Mouse (Mus musculus) forelimb bud, embryonic 11.5 days (tissue): Measurements from ENCODE around the gene Tiparp.

ENCODE experiments used
- DNase-seq: peaks from one replicate; pipeline ENCODE4 v3.0.0-alpha.2; 2012; ENCODE audit warnings: low read depth, low spot score

Gene Tiparp

GRCm38 (mm10) chr3:65584329-65584728 is 56.1 kb downstream of the Tiparp start:
- DNase-seq: no peak

DNA sequence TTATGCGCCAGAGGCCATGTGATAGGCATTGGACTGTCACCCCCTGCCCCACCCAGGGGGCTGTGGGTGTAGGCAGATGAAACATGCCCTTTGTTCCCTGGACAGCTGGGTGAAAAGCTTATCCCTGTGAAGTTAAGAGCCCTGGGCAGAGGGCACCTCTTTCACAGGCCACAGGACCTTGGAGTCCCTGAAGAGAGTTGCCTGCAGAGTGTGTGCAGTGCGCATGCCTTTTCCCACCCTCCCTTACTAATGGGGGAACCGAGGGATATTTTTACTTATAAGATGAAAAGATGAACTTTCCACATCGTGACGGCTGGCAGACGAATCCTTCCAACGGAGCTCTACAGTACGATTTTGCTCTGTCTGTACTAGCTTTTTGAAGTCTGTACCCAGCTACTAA is 57.1 kb downstream of the Tiparp start:
- no peak for DNase-seq

DNA sequence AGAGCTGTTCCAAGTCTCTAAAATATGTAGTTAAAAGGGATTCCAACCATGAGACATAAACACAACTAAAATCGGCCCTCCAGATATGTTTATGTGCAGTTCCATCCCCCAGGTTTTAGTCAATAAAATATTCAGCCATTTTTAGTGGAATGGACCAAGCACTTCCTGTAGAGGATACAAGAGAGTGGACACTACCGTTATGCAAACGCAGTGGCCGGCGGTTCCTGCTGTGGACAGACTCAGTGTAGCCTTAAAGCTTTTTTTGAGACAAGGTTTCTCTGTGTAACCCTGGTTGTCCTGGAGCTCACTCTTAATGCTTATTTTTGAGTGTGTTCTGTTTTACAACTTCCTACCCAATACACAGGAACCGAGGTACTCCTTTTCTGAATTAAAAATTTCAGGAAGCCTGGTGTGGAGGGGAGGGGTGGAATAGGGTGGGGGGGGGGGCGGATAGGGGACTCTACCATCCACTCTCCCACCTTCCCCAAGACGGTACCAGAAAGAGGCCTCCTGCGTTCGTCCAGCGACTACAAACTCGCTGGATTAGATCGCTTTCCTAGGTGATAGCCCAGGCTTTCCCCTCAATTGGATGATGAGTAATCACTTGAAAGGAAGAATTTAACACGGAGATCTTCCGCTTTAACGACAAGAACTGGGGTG is 57.7 kb downstream of the Tiparp start:
- no peak for DNase-seq

GRCm38 (mm10) chr3:65586483-65586905 is 58.3 kb downstream of the Tiparp start:
- DNase-seq: peak; percentile 52

DNA sequence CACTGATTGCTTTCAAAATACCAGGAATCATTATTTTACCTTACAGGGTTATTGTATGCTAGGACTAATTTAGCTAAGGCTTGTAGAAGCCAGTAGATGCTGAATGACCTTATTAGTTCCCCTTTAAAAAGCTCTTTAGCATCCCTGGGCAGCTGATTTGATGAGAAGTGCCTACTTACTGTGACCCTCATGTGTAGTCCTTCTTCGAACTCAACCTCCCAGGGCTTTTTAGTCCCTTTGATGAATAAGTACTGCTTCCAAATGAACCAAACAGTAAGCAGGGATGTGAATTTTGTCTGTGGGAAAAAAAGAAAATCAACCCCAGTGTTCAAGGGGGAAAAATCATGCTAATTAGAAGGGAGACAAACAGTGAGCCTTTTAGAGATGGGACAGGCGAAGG is 58.8 kb downstream of the Tiparp start:
- no peak for DNase-seq

DNA sequence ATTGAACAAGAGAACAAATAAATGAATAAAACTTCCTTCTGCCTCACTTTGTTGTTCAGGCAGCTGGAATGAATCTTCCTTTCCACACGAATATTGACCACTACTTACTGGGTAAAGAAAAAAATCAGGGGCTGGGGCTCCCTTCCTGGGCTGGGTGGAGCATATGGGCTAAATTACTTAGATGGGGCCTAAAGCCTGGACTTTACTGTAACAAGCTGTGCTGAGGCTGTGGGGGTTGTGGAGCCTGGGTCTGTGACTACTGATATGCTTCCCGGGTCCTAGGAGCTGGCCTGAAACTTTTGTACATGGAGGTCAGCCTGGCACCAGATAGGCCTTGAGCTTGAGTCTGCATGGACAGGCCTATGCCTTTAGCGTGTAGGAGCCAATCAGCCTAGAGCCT is 60.2 kb downstream of the Tiparp start:
- DNase-seq: peak; percentile 25

DNA sequence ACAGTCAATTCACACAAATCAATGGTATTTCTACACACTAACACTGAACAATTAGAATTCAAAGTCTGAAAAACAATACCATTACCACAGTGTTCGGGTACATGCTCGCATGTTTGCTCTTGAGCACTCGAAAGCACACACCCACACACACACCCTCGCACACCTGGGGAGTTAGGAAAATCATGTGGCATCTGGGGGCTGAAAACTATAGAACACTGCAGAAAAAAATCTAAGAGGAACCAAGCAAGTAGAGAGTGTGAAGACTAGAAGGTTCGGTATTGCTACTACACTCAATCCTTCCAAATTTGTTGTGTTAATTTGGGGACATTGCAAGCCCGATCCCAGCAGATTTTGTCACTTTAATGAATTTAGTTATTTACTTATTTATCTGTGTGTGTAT is 64.6 kb downstream of the Tiparp start:
- no peak for DNase-seq

DNA sequence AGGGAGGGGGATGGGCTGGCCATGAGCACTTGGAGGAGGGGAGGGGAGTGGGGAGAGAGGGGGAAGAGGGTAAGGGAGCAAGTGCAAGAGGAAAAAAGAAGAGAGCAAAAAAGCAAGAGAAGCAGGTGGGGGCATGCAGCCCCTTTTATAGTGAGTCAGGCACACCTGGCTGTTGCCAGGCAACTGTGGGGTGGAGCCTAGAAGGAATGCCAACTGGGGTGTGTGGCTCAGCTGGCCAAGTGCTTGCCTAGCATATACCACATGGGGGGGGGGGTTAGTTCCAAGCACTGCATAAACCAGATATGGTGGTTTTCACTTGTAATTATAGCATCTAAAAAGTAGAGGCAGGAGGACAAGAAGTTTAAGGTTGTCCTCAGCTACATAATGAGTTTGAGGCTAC is 66.3 kb downstream of the Tiparp start:
- DNase-seq: no peak

DNA sequence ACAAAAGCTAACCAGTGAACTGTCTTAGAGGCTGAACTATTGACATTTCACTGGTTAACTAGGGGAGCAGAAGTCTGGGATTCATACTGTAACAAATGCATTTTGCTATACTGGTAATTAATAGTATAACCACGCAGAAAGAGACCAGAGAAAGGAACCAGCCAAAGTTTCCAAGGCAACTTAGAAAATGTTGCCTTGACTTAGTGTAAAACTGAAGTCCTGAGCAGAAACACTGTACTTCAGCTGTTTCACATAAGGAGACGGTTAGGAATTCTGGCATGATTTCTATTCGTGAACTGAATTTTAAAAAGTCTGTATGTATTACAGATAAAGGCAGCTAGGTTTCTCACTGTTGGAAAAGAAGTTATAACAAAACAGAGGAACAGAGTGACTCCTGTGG is 67.0 kb downstream of the Tiparp start:
- no peak for DNase-seq

DNA sequence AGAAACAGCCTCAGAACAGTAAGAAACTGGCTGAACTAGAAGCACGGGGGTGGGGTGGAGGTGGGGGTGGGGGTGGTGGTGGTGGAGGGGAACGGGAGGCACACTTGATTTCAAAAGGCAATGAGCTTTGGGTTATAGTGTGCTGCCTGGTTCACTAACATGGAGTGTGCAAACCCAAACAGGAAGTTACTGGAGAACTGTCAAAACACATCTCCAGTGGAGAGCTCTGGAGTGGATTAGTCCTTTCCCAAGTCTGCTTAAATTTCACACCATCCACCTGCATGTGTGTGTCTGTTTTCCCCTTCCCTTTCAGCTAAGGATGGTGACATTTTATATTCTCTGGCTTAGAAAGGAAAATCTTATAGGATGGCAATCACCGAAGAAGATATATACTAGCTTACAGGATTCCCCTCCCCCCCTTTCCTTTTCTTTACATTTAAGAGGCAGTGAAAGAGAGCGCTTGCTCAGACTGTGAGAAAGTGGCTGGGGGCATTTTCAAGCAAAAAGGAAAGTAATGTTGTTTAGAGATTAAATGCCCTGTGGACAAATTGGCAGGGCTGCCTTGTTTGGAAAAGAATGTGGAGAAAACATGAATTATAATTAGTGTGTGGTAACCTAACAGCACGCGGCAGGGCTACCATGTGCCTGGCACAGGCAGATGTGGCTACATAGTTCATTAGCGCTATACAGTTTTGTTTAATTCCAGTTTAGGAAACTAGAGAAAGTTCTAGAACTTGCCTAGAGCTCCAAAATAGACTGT is 70.0 kb downstream of the Tiparp start:
- no peak for DNase-seq

DNA sequence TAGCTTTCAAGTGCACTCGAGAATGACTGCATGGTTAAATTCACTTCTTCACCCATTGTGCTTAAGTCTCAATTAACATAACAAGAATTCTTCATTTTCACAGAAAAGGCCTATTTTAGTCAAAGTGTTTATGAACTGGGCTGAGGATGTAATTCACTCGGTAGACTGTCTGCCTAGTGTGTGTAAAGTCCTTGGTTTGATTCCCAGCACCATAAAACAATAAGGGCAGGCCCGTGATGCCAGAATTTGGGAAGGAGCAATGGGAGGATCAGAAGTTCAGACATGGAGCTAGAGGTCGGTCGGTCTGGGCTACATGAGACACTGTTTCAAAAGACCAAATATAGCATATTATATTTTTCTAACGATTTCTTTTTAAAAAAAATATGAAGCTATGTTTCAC is 70.9 kb downstream of the Tiparp start:
- DNase-seq: no peak

- peak; percentile 31 for DNase-seq
These were observed 73.3 kb downstream of the Tiparp start for GRCm38 (mm10) chr3:65601291-65602050.

DNA sequence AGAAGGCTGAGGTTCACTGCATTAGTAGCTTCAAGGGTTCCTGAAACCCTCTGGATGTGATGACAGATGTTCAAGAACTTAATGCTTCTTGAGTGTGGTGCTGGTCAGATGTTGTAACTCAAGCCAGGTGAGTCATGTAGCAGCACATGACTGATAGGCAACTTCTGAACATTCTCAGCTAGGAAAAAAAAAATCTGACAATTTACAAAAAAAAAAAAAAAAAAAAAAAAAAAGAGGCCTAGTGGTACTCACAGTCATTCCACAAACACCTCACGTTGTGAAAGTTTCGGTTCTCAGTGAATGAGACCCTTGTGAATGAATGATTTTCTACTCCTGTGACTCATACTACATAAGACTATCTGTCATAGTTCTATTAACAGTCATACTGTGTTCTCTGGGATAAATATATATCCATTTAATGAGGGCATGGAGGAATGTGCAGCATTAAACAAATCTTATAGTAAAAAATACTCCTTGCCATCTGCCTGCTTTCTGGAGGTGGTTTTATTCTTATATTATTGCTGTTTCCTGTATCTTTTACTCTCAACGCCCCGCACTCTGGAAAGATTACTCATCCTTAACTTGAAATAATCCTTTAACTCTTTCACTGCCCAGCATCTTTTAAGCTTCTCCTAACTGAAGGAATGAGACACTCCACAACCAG is 75.3 kb downstream of the Tiparp start:
- DNase-seq: no peak
